Mouse (Mus musculus): Measurements from ENCODE around the gene Rgs10.

Gene Rgs10

DNA sequence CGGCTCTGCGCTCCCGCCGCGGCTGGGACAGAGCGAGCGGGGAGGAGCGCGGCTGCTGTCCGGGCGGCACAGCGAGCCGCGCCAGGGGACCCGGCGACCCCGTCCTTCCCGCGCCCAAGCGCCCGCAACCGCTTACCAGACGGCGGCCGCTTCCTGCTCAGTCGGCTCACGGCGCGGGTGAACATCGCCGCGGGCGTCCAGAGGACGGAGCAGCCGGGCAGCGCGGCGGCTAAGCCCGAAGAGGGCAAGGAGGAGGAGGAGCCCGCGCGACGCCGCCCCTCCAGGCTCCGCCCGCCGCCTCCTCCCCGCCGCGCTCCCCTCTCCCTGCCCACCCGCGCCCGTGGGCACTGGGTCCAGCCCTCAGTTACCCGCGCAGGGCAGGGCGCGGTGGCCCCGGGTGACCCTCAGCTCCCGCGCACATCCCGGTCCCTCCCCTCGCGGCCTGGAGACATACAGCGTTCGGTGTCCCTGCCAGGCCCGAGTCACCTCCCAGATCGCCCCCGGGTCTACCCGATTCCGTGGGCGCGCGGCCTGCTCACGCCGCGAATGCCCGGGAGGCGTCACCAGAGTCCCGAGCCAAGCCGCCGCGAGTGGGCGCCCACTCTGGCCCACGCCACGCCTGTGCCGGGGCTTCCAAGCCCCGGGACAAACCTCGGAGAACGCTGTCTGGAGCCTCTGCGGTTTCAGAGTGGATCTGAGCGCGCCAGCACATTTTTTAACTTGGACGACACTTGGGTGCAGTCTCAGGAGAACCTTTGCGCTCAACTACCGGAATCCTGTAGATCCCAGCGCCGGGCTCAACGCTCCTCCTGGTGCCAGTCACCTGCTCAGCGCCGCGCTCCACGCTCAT, at the start of gene Rgs10:
Gene Rgs10 (minus strand): TSS at position 829 of the 850 bp plus-strand sequence.
- DNase-seq (ENCODE audit: extremely low spot score, low read depth, low spot score), result no peak

DNA sequence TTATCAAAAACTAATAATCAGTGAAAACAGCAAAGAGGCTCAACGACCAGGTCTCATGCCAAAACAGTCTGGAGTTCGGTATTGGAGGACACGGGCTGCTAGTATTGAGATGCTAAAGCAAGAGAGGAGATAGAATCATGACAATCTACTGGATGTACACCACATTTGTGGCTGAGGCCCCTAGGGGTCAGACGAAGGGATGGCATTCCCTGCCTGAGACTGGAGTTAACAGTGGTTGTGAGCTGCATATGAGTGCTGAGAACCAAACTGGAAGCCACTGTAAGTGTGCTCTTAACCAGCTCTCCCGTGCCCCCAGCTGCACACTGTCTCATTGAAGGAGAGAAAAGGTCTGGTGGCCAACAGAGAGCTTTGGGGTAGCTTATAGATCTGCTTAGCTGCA, 43.8 kb upstream of the Rgs10 start:
- DNase-seq (ENCODE audit: extremely low spot score, low read depth, low spot score), result no peak

DNA sequence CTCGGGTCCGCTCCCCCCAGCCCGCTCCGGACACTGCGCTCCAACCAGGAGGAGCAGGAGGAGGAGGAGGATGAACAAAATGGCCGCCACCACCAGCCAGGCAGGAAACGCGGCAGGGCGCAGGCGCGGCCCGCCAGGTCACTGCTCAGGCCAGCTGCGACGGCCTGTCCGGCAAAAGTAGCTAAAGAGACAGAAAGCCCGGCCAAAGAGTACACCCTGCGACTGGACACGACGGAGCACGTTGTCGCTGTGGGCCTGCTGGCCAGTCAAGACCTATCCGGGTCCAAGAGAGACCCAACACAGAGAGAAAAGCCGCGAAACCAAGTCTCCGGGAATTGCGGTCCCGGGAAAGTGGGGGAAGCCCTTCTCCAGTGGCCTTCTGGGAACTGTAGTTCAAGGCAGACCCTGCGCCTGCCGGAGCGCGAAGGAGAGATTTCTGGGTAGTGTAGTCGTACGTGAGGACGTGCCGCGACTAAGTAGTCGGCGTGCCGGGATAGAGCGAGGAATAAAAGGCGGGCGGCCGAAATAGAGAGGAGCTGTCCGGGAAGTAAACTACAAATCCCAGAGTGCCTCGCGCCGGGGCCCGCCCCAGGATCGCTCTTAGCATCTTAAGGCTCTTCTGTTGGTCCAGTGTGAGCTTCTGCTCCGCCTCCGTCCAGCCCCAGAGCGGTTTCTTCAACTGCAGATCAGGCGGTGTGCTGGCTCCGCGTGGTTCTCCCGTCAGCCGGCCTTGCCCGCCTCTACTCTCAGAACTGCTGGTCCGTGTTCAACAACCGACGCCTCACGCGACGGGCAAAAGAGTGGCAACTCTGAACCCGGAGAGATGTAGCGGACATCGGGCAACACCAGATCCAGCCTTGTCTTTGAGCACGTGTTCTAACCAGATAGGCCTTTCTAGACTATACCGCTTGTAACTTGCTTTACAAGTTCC, 43.0 kb upstream of the Rgs10 start, which contains the start of gene Tial1:
Gene Tial1 (minus strand): TSS at position 433 of the 931 bp plus-strand sequence.
- peak; percentile 93 for DNase-seq (ENCODE audit: extremely low spot score, low read depth, low spot score)

DNA sequence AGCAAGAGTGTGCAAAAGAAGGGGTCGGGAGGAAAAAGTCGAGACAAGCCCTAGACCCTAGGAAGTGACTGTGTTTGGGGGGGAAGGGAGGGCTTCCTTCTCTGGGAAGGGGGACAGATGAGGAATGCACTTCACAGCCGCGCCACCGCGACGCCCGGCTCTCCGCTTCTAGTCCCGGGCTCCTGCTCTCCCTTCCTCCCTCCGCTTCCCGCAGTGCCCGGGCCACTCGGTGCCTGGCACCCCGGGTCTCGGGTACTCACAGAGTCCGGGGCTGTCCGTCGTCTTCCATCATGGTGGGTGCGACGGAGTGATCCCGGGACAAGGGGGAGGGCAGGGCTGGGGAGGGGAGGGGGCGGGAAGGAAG, 42.3 kb upstream of the Rgs10 start:
- DNase-seq (ENCODE audit: extremely low spot score, low read depth, low spot score), result no peak

DNA sequence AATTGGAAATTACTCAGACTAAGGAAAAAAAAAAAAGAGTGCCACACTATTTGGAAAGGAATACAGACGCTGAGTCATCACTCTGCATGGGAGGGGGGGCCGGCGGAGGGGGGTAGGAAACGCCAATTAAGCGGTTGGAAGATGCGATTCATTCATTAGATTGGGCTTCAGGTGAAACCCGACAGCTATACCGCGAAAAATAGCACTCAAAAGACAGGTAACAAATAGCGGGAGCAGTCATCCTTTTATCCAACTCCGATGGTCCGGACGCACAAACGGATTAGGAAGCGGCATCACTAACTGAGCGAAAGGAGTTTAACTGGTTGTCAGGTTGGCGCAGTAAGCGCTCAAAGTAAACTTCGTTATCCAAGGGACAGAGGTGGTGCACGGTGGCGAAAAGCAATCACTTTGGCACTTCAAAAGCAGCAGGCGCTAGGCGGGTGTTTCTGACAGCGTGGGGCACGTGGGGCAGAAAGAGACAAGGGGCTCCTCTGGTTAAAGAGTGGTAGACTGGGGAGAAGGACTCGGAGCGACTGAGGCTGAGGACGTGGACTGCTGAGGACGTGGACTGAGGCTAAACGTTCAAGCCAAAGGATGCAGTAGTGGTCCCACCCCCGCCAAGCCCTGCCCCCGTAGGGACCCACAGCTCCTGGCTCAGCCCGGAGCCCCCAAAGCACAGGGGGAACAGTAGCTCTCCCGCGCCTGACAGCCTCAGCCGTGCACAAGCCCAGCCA, 41.7 kb upstream of the Rgs10 start:
- DNase-seq (ENCODE audit: extremely low spot score, low read depth, low spot score), result no peak

DNA sequence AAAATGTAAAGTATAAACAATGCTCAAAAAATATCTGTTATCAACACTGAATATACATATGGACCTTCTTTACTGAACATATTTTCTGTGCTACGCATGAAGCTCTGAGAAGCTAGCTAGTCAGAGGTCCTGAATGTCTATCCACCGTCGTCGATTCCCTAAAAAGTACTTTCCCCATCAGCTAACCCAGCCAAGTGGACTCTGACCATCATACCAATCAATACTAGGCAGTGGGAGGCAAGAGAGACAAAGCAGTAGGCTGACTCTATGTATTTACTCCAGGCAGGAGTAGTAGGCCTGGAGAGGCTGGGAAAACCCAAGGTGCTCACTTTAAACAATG, 41.2 kb upstream of the Rgs10 start:
- DNase-seq (ENCODE audit: extremely low spot score, low read depth, low spot score), result no peak

DNA sequence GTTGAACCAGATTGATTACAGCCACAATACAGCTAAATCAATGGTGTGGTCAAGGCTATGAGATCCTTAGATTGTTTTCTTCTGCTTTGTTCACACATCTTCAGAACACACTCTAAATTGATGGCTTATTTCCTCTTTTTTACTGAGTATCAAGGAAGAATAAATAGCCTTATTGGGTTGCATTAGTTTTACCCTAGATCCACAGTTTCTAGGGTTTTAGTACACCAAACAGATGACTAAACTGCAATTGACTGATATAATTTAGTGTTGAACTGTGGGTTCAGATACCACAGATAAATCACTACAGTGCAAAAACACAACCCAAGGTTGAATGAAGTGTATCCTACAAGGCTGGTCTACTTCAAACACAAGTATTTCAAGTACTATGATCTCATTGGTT, 39.5 kb upstream of the Rgs10 start:
- no peak for DNase-seq (ENCODE audit: extremely low spot score, low read depth, low spot score)

DNA sequence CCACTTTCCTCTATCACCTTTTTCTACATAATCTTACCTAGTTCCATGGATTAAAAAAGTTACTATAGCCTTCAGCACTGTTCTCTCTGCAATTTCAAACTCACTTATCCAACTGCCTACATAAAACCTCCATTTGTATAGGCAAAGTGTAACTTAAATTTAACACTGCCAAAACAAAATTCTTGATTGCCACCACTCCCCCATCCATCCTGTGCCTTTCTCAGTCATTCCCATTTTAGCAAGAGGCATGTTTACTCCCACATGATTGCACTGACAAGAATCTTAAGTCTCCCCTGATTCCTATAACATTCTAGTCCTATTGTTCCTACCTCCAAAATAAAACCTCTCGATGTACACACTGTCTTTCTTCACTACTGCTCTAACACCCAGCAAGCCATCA, 34.2 kb upstream of the Rgs10 start:
- DNase-seq (ENCODE audit: extremely low spot score, low read depth, low spot score), result no peak

DNA sequence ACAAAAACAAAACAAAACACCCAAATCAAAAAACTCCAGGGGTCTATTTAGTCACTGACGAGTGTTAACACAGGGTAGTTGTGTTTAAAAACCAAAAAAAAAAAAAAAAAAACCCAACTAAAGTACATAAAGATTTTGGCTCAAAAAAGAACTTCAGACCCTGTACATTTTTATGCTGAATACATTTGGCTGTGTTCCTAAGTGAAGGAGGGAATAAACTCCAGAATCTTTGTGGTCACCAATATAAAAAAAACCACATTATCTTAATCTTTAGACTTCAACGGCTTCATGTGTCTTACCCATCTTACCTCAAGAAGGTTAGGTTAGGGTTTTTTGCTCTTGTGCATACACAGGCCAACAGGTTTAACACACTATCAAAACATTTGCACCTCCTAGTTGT, 22.0 kb upstream of the Rgs10 start:
- DNase-seq (ENCODE audit: extremely low spot score, low read depth, low spot score), result no peak

DNA sequence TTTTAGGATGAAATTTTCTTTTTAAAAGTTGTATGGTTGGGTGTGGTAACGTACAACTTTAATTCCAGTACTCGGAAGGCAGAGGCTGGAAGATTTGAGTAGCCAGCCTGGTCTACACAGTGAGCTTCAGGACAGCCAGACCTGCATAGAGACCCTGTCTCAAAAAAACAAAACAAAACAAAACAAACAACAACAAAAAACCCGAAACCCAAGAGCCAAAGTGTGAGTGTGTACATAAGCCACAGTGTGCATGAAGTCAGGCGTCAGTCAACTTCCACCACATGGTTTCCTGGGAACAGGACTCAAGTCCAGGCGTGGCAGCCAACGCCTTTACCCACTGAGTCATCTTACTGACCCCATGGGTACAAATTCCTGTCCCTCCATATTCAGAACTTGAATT, 20.7 kb upstream of the Rgs10 start:
- no peak for DNase-seq (ENCODE audit: extremely low spot score, low read depth, low spot score)

DNA sequence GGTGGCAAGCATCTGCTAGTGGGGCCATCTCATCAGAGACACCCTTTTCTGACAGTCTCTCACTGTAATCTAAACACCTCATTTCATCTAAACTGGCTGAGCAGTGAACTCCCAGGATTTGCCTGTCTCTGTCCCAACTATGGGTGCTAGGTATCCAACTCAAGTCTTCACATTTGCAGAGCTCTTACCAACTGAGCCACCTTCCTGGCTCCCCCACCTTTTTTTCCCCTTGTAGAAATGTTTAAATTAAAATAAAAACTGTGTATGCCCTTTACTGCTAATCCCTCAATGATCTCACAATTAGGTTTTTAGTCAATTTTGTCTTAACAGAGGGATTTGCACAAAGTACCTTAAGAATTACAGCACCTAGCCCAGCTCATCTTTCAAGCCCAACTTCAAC, 19.6 kb upstream of the Rgs10 start:
- DNase-seq (ENCODE audit: extremely low spot score, low read depth, low spot score), result no peak

DNA sequence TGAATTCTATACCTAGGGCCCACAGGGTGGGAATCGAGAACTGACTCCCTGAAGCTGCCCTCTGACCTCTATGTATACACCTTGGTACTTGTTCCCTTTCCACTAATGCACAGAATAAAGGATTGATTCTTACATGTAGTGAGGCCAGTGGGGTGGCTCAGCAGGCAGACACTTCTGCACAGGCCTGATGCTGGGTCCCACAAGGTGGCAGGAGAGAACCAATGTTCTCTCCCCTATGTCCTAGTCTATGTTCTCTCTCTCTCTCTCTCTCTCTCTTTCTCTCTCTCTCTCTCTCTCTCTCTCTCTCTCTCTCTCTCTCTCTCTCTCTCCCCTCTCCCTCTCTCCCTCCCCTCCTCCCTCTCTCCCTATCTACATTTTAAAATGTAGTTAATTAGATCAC, 14.7 kb upstream of the Rgs10 start:
- no peak for DNase-seq (ENCODE audit: extremely low spot score, low read depth, low spot score)

DNA sequence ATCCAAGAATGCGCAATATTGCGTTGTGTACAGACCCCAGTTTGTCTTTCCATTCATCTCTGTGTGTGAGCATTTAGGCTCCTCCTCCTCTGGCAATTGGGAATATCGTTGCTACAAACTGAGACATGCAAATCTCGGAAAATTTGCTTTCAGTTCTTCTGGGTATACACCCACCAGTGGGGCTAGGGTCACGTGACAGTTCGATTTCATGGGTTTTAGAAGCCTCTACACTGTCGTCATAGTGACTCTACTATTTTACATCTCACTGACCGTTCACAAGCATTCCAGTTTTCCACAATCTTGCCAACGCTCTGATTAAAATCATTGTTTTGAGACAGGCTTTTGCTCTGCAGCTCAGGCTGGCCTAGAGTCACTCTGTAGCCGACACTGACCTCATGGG, 14.0 kb upstream of the Rgs10 start:
- DNase-seq (ENCODE audit: extremely low spot score, low read depth, low spot score), result no peak

DNA sequence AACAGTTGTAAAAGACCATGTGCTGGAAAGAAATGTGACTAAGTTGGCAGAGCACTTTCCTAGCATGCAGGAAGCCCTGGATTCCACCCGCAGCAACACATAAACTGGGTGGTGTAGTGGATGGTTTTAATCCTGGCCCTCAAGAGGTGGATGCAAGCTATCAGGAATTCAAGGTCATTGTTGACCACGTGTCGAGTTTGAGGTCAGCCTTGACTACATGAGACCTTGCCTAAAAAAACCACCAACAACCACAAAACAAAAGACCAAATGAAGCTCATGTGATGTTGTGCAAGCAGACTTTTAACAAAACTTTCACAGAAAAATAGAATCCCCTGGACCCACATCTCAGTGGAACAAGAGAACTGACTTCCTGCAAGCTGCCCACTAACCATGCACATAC, 3.9 kb upstream of the Rgs10 start:
- DNase-seq (ENCODE audit: extremely low spot score, low read depth, low spot score), result no peak

DNA sequence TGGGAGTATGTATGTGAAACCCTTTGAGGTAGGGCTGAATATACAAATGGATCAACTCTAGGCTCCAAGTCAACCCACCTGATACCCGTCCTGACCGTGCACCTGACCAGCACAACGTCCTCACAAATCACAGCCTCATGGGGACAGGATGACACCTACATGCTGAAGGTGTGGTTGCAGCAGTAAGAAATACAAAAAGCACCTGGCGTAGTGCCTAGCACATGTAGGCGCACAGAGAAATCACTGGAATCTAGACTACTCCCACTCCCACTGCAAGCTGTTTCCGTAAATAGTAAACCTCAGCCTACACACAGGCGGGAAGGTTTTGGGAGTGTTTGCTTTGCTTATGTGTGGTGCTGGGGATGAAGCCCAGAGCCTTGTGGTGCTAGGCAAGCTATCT, 3.1 kb upstream of the Rgs10 start:
- DNase-seq (ENCODE audit: extremely low spot score, low read depth, low spot score), result no peak

DNA sequence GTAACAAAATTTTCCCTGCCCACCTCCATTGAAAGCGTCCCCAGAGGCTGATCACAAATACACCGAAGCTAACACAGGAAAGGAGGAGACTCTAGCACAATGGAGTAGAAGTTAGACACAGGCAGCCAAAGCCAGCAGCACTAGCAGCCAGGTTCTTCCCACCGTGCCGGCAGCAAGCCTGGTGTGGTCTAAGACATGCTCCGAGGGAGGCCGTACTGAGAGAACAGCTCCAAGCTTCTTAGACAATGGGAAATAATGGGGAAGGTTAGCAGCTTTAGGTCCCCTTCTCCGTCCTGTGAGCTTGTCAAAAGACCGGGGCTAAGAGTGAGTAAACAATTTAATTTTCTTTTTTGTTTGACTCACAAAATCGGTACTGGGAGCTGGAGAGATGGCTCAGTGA, 1.1 kb upstream of the Rgs10 start:
- no peak for DNase-seq (ENCODE audit: extremely low spot score, low read depth, low spot score)

DNA sequence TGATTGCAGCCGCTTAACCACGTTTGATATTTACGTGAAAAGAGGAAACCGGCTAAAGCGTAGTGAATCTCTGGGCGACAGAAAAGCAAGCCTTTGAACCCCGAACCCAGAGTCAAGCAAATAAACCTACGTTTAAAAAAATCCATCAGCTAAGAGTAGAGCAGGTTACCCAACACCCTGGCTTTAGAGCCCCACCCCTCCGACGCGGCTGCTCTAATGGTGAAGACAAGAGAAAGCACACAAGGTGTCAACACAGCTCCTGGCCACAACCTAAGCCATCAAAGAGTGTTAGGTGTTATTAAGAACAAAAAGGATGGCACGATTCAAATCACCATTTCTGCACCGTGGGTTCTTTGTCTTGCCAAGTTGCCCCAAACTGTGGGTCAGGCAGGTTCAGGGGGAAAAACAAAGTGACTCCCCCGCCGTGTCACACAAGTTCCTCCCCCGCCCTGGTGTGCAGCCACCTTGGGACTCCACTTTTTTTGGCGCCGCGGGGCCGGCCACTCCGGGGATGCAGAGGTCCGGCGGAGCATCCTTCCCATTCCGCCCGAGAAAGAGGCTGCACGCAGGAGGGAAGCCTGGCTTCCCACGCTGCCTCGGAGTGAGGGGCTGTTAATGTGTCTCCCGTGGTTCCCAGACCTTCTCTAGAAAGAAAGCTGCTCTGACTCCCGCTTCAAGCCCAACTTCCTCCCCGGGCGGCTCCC, 1.2 kb downstream of the Rgs10 start:
- no peak for DNase-seq (ENCODE audit: extremely low spot score, low read depth, low spot score)

DNA sequence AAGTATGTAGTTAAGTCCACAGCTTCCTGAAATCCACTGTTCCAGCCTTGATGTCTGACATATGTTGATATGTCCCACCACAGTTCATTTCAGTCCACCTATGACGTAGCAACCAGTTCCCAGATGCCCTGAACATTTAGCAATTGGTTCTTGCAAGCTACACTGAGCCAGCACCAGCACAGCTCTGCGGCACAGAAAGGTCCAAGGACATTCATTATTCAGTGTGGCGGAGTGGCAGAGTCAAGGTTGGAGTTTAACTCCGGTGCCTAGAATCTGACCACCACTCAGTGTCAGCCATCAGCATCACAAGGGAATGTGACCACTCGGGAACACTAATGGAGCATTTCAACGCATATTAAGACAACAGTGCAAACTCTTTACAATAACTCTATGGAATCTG, 1.9 kb downstream of the Rgs10 start:
- DNase-seq (ENCODE audit: extremely low spot score, low read depth, low spot score), result no peak

DNA sequence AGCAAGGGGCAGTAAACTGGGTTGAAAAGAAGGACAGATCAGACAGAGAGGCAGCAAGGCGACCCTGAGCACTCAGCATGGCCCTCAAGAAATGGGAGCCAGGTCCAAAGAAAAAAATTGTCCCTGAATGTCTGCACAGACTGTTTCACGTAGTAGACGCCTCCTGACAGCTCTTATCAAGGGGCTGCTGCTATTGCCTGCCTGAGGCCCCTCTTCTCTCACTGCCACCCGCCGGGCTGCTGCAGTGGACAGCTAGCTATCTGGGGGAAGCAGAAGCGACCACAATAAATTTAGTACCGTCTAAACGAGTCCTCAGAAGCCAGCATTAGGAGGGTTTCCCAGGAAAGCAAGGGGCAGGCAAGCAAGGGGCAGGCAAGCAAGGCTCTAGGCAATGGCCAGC, 4.1 kb downstream of the Rgs10 start:
- no peak for DNase-seq (ENCODE audit: extremely low spot score, low read depth, low spot score)

DNA sequence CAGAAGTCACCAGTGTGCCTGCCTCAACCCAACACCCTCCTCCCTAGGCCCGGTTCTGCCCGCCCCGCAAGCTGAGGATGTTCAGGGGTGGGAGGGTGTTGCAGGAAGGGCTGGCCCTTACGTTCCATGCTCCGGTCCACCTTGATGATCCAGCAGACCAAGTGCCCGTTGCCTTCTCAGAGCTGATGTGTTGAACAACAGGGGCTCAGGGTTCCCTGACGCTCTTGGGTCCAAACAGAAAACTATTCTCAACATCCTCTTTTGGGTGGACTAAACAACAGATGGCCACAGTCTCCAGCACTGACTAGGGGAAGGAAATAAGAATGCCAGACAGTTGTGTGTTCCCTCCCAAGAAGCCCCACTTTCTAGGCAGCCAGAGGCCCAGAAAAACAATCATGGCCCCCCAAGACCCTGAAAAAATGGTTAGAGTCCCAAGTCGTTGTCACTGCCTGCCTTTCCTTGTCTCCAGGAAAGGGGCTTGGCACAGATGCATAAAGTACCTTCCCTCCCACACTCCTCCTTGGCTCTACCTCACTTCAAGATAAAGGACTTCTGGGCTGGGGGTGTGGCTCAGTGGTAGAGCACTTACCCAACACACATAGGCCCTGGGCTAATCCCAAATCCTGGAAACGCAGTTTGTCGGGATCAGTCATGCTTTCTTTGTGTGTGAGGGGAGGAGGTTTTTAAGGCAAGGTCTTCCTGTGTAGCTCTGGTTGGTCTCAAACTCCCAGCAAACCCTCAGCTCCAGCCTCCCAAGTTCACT, 6.3 kb downstream of the Rgs10 start:
- DNase-seq (ENCODE audit: extremely low spot score, low read depth, low spot score), result no peak
